Comparison of ENCODE assay signal across 8 mouse cellular contexts in genomic region chr3:138142052-138142732, GRCm38 (mm10). TPM values are rescaled to one million over a fixed set of nuclear protein-coding genes. Genes with fewer than 3 reads are reported as not detected.
DNase-seq lines count a peak whose midpoint lies in the region; ATAC-seq and TF ChIP-seq lines count a peak whose summit lies in the region.

No protein-coding gene starts in this region.

- TF ChIP-seq CTCF in lung, adult 2 months (IDR thresholded peaks at IDR 0.05; ENCODE audit: insufficient read depth, low read length): no peak
- TF ChIP-seq CTCF in liver, postnatal 0 days (IDR thresholded peaks at IDR 0.05; ENCODE audit: low read depth): no peak

- peak overlapping the region; percentile 39; the same call in 1 of the 2 replicates for H3K27ac ChIP-seq in lung, embryonic 16.5 days (ENCODE audit: low read length)
- H3K27ac ChIP-seq in heart, embryonic 14.5 days (replicated peaks in 1 of 2; ENCODE audit: control insufficient read depth in 1 of 2, insufficient read depth in 1 of 2, low read depth in 2 of 2, low read length in 2 of 2): peak overlapping the region; percentile 49 to 56; a peak in 3 of 4 replicates
- peak overlapping the region; percentile 52; the same call in 1 of the 2 replicates for H3K27ac ChIP-seq in liver, postnatal 0 days (ENCODE audit: low read depth)

- H3K4me2 ChIP-seq in lung, embryonic 16.5 days (ENCODE audit: low read depth, low read length): peak overlapping the region; percentile 50
- peak overlapping the region; percentile 82 for H3K4me2 ChIP-seq in heart, embryonic 14.5 days (ENCODE audit: low read length)
- peak overlapping the region; percentile 77 for H3K4me2 ChIP-seq in liver, postnatal 0 days (ENCODE audit: low read depth, low read length)

- TF ChIP-seq POLR2A in lung, adult 2 months (IDR thresholded peaks at IDR 0.05; ENCODE audit: borderline replicate concordance, extremely low read depth, low read depth, low read length): no peak

- intact Hi-C loops in left cerebral cortex, postnatal 25 days (cut with DNase I): loop anchor here (5.0 kb wide), 1 partner anchor 75 kb away; the partner anchor contains the start of genes 1110002E22Rik and Gm5105

- ATAC-seq in lung, embryonic 16.5 days (ENCODE audit: low read depth): no peak
- no peak for ATAC-seq in heart, embryonic 14.5 days (ENCODE audit: insufficient number of reproducible peaks, insufficient read depth, low FRiP score, low read depth)
- no peak for ATAC-seq in liver, postnatal 0 days

- no peak for DNase-seq in lung, adult 2 months
- DNase-seq in embryo, embryonic 11.5 days (ENCODE audit: low read depth, low spot score): peak; percentile 3
- DNase-seq in liver, postnatal 0 days: no peak
- DNase-seq in left cerebral cortex, postnatal 25 days (ENCODE audit: low spot score in 2 of 2): no peak
- DNase-seq in thymus, postnatal 14 days: no peak
- no peak for DNase-seq in layer of hippocampus, postnatal 25 days (ENCODE audit: extremely low spot score in 1 of 2, low spot score in 1 of 2)

- H3K4me1 ChIP-seq in lung, embryonic 16.5 days (replicated peaks; ENCODE audit: control insufficient read depth, insufficient read depth, low read length): peaks cover 3% of the 10 kb centered on the region; the same call in 1 of the 2 replicates
- peaks cover 3% of the 10 kb centered on the region; the same call in 1 of the 2 replicates for H3K4me1 ChIP-seq in lung, adult 2 months (ENCODE audit: control insufficient read depth, insufficient read depth, low read length)
- H3K4me1 ChIP-seq in heart, embryonic 14.5 days (ENCODE audit: control insufficient read depth in 2 of 2, insufficient read depth in 2 of 2, low read length in 2 of 2): peaks cover 4 to 5% of the 10 kb centered on the region in 2 experiments; a peak in 3 of 4 replicates
- peaks cover 4% of the 10 kb centered on the region for H3K4me1 ChIP-seq in liver, postnatal 0 days (ENCODE audit: insufficient read depth)

- peak overlapping the region; percentile 28 for H3K4me3 ChIP-seq in lung, embryonic 16.5 days (ENCODE audit: low read length)
- no peak overlapping the region for H3K4me3 ChIP-seq in lung, adult 2 months (replicated peaks; ENCODE audit: extremely low read depth, low read depth, low read length)
- peak overlapping the region in 1 of 2 experiments; percentile 63; a peak in 2 of 4 replicates for H3K4me3 ChIP-seq in heart, embryonic 14.5 days (ENCODE audit: control insufficient read depth in 1 of 2, insufficient read depth in 1 of 2, low read depth in 1 of 2, low read length in 2 of 2)
- peak overlapping the region; percentile 76 for H3K4me3 ChIP-seq in liver, postnatal 0 days (ENCODE audit: low read depth, low read length)

- no peaks in the 10 kb centered on the region for H3K27me3 ChIP-seq in lung, embryonic 16.5 days (ENCODE audit: control insufficient read depth, insufficient read depth, low read depth, low read length)
- no peaks in the 10 kb centered on the region for H3K27me3 ChIP-seq in heart, embryonic 14.5 days (ENCODE audit: control insufficient read depth, insufficient read depth, low read length)
- no peaks in the 10 kb centered on the region for H3K27me3 ChIP-seq in liver, postnatal 0 days (ENCODE audit: insufficient read depth, low read length)

- no peak for TF ChIP-seq EP300 in liver, postnatal 0 days (IDR thresholded peaks at IDR 0.05; ENCODE audit: low read depth)

- WGBS in lung, embryonic 16.5 days: 62% methylated on average over 4 of the region's 4 CpGs
- WGBS in lung, adult 2 months: 49% methylated on average over 4 of the region's 4 CpGs
- 34% methylated on average over 4 of the region's 4 CpGs for WGBS in heart, embryonic 14.5 days
- WGBS in liver, postnatal 0 days (ENCODE audit: insufficient replicate concordance): 68% methylated on average over 4 of the region's 4 CpGs

- peak overlapping the region; percentile 43 for H3K9ac ChIP-seq in lung, embryonic 16.5 days (ENCODE audit: low read length)
- H3K9ac ChIP-seq in heart, embryonic 14.5 days (ENCODE audit: low read length): peak overlapping the region; percentile 88
- peak overlapping the region; percentile 51; the same call in 1 of the 2 replicates for H3K9ac ChIP-seq in liver, postnatal 0 days (replicated peaks)

- no peaks in the 10 kb centered on the region for H3K36me3 ChIP-seq in lung, embryonic 16.5 days (ENCODE audit: control insufficient read depth, insufficient read depth, low read length)
- H3K36me3 ChIP-seq in heart, embryonic 14.5 days (ENCODE audit: control insufficient read depth, insufficient read depth, low read length): no peaks in the 10 kb centered on the region
- H3K36me3 ChIP-seq in liver, postnatal 0 days (replicated peaks; ENCODE audit: insufficient read depth, low read length): no peaks in the 10 kb centered on the region

- H3K9me3 ChIP-seq in lung, embryonic 16.5 days (ENCODE audit: control insufficient read depth, low read length): no peaks in the 10 kb centered on the region
- H3K9me3 ChIP-seq in heart, embryonic 14.5 days (ENCODE audit: control insufficient read depth, low read length): no peaks in the 10 kb centered on the region
- H3K9me3 ChIP-seq in liver, postnatal 0 days (ENCODE audit: low read length): no peaks in the 10 kb centered on the region

RNA-seq across cellular contexts. Expression of gene Trmt10a, which starts 1.1 kb away (rescaled TPM):
- 9.9 and 11.4 TPM in 2 replicates for polyA plus RNA-seq in lung, embryonic 16.5 days (2015; fragmentation: Nextera tagmentation; extraction: Ambion mirVana)
- polyA plus RNA-seq in lung, adult 2 months (2012; rRNA removed): 0.74 and 1.6 TPM in 2 replicates
- polyA plus RNA-seq in heart, embryonic 14.5 days (2014; fragmentation: Nextera tagmentation; extraction: Ambion mirVana): 7.0 and 7.7 TPM in 2 replicates
- polyA plus RNA-seq in liver, postnatal 0 days (2015; fragmentation: Nextera tagmentation; extraction: Ambion mirVana): 3.0 and 4.1 TPM in 2 replicates
- 1 to 10 TPM; 5.8 to 7.3 TPM for total RNA-seq in left cerebral cortex, postnatal 25 days (2021)
- total RNA-seq in layer of hippocampus, postnatal 25 days (2021): 1 to 10 TPM; 4.2 to 4.9 TPM

RNA-seq across cellular contexts. Expression of gene Mttp, which starts 2.6 kb away (rescaled TPM):
- polyA plus RNA-seq in lung, embryonic 16.5 days (2015; fragmentation: Nextera tagmentation; extraction: Ambion mirVana): 8.6 and 9.1 TPM in 2 replicates
- polyA plus RNA-seq in lung, adult 2 months (2012; rRNA removed): 0.70 and 0.91 TPM in 2 replicates
- polyA plus RNA-seq in heart, embryonic 14.5 days (2014; fragmentation: Nextera tagmentation; extraction: Ambion mirVana): 6.9 and 7.5 TPM in 2 replicates
- 83.2 and 86.4 TPM in 2 replicates for polyA plus RNA-seq in liver, postnatal 0 days (2015; fragmentation: Nextera tagmentation; extraction: Ambion mirVana)
- 1 to 10 TPM; 6.0 to 6.2 TPM for total RNA-seq in left cerebral cortex, postnatal 25 days (2021)
- 1 to 10 TPM; 5.3 to 5.8 TPM for total RNA-seq in layer of hippocampus, postnatal 25 days (2021)

RNA-seq across cellular contexts. Expression of gene 4930579F01Rik, which starts 51.4 kb away (rescaled TPM):
- polyA plus RNA-seq in lung, embryonic 16.5 days (2015; fragmentation: Nextera tagmentation; extraction: Ambion mirVana): 0.15 TPM in 1 of 2 replicates, not detected in the other
- not detected in 2 replicates for polyA plus RNA-seq in lung, adult 2 months (2012; rRNA removed)
- not detected in 2 replicates for polyA plus RNA-seq in heart, embryonic 14.5 days (2014; fragmentation: Nextera tagmentation; extraction: Ambion mirVana)
- not detected in 2 replicates for polyA plus RNA-seq in liver, postnatal 0 days (2015; fragmentation: Nextera tagmentation; extraction: Ambion mirVana)
- total RNA-seq in left cerebral cortex, postnatal 25 days (2021): not detected
- total RNA-seq in layer of hippocampus, postnatal 25 days (2021): not detected
